Mouse (Mus musculus) retina, adult 2 months (tissue): Measurements from ENCODE around the gene Faim2.

Source experiments
- DNase-seq: peaks from one replicate; pipeline ENCODE4 v3.0.0-alpha.2; 2012; ENCODE audit warnings: low read depth, low spot score

Faim2 gene

GRCm38 (mm10) chr15:99527629-99528353 lies at the start of gene Faim2:
Gene Faim2, minus strand, starts transcription at chr15:99528165.
- peak; percentile 50 for DNase-seq

GRCm38 (mm10) chr15:99569123-99569522 lies 41.2 kb upstream of the Faim2 start:
- DNase-seq: no peak

- no peak for DNase-seq
Measured at GRCm38 (mm10) chr15:99568682-99569081, 40.7 kb upstream of the Faim2 start.

- DNase-seq: no peak
Measured at GRCm38 (mm10) chr15:99567371-99567770, 39.4 kb upstream of the Faim2 start.

- DNase-seq: no peak
Measured at GRCm38 (mm10) chr15:99560246-99560645, 32.3 kb upstream of the Faim2 start.

- DNase-seq: no peak
Measured at GRCm38 (mm10) chr15:99558947-99559346, 31.0 kb upstream of the Faim2 start.

- DNase-seq: no peak
Measured at GRCm38 (mm10) chr15:99553767-99554166, 25.8 kb upstream of the Faim2 start.

- DNase-seq: no peak
Measured at GRCm38 (mm10) chr15:99549901-99550300, 21.9 kb upstream of the Faim2 start.

GRCm38 (mm10) chr15:99547732-99548131 lies 19.8 kb upstream of the Faim2 start:
- no peak for DNase-seq

- DNase-seq: no peak
Measured at GRCm38 (mm10) chr15:99546596-99546995, 18.6 kb upstream of the Faim2 start.

GRCm38 (mm10) chr15:99544047-99544446 lies 16.1 kb upstream of the Faim2 start:
- no peak for DNase-seq

GRCm38 (mm10) chr15:99539891-99540290 lies 11.9 kb upstream of the Faim2 start:
- DNase-seq: no peak

GRCm38 (mm10) chr15:99536889-99537862 lies 9.2 kb upstream of the Faim2 start:
- DNase-seq: no peak

GRCm38 (mm10) chr15:99532023-99532422 lies 4.1 kb upstream of the Faim2 start:
- DNase-seq: no peak

GRCm38 (mm10) chr15:99531146-99531545 lies 3.2 kb upstream of the Faim2 start:
- DNase-seq: no peak

- no peak for DNase-seq
Measured at GRCm38 (mm10) chr15:99526681-99527080, 1.3 kb downstream of the Faim2 start.

GRCm38 (mm10) chr15:99520306-99520705 lies 7.7 kb downstream of the Faim2 start:
- DNase-seq: no peak

- DNase-seq: no peak
Measured at GRCm38 (mm10) chr15:99519626-99520025, 8.3 kb downstream of the Faim2 start.

- no peak for DNase-seq
Measured at GRCm38 (mm10) chr15:99517715-99518114, 10.2 kb downstream of the Faim2 start.

GRCm38 (mm10) chr15:99516715-99517114 lies 11.2 kb downstream of the Faim2 start:
- no peak for DNase-seq

- no peak for DNase-seq
Measured at GRCm38 (mm10) chr15:99511797-99512525, 16.0 kb downstream of the Faim2 start.

- DNase-seq: no peak
Measured at GRCm38 (mm10) chr15:99510621-99511020, 17.3 kb downstream of the Faim2 start.
